In genomic region chr1:193422886-193423285, GRCm38 (mm10) we compare ENCODE assay signal across 14 mouse cellular contexts. TPM values are rescaled to one million over a fixed set of nuclear protein-coding genes. Genes with fewer than 3 reads are reported as not detected.
DNase-seq lines count a peak whose midpoint lies in the region; ATAC-seq lines count a peak whose summit lies in the region.
"Had no signal": no experiment of that assay in that cellular context is flagged by ENCODE, and none has a peak within 500 bp of the region (broad histone marks: within the 10 kb centered on the region; RNA-seq: fewer than 3 reads in every experiment).

No protein-coding gene starts in this region.

- H3K4me1 ChIP-seq in heart, embryonic 12.5 days (replicated peaks): peaks cover 25% of the 10 kb centered on the region
- H3K4me1 ChIP-seq in neural tube, embryonic 11.5 days (ENCODE audit: control insufficient read depth, insufficient read depth, low read length): peaks cover 6% of the 10 kb centered on the region
- peaks cover 34% of the 10 kb centered on the region for H3K4me1 ChIP-seq in neural tube, embryonic 15.5 days
- H3K4me1 ChIP-seq in liver, embryonic 15.5 days (replicated peaks): peaks cover 13% of the 10 kb centered on the region; the same call in 1 of the 2 replicates
- H3K4me1 ChIP-seq in stomach, embryonic 16.5 days (ENCODE audit: control insufficient read depth, insufficient read depth, low read length): peaks cover 26% of the 10 kb centered on the region

- no peak for DNase-seq in heart, adult 18-20 months
- no peak for DNase-seq in neural tube, embryonic 11.5 days (ENCODE audit: low spot score)
- DNase-seq in adrenal gland, adult 2 months: no peak
- no peak for DNase-seq in thymus, adult 18-20 months
- DNase-seq: B cell, adult 2 months; gastrocnemius, postnatal 10 days; heart, postnatal 10 days; lung, postnatal 10 days had no signal

- no peaks in the 10 kb centered on the region for H3K9me3 ChIP-seq in heart, embryonic 12.5 days (replicated peaks)
- no peaks in the 10 kb centered on the region for H3K9me3 ChIP-seq in neural tube, embryonic 11.5 days (ENCODE audit: control insufficient read depth, low read length)
- no peaks in the 10 kb centered on the region for H3K9me3 ChIP-seq in neural tube, embryonic 15.5 days (replicated peaks)
- H3K9me3 ChIP-seq in liver, embryonic 15.5 days (replicated peaks): no peaks in the 10 kb centered on the region
- no peaks in the 10 kb centered on the region for H3K9me3 ChIP-seq in stomach, embryonic 16.5 days (replicated peaks; ENCODE audit: control insufficient read depth, low read length)
- H3K9me3 ChIP-seq: forebrain, embryonic 10.5 days had no signal

- H3K27me3 ChIP-seq in heart, embryonic 12.5 days (replicated peaks): no peaks in the 10 kb centered on the region
- no peaks in the 10 kb centered on the region for H3K27me3 ChIP-seq in neural tube, embryonic 11.5 days (ENCODE audit: control insufficient read depth, insufficient read depth, low read length)
- H3K27me3 ChIP-seq in neural tube, embryonic 15.5 days (replicated peaks): no peaks in the 10 kb centered on the region
- H3K27me3 ChIP-seq in liver, embryonic 15.5 days: no peaks in the 10 kb centered on the region
- H3K27me3 ChIP-seq in stomach, embryonic 16.5 days (ENCODE audit: control insufficient read depth, insufficient read depth, low read length): no peaks in the 10 kb centered on the region

- H3K27ac ChIP-seq in heart, embryonic 12.5 days (ENCODE audit: poor library complexity, severe bottlenecking): no peak overlapping the region
- no peak overlapping the region for H3K27ac ChIP-seq in neural tube, embryonic 11.5 days (ENCODE audit: low read depth, low read length)
- no peak overlapping the region for H3K27ac ChIP-seq in neural tube, embryonic 15.5 days (replicated peaks)
- no peak overlapping the region for H3K27ac ChIP-seq in liver, embryonic 15.5 days (replicated peaks)
- H3K27ac ChIP-seq in stomach, embryonic 16.5 days (ENCODE audit: low read length): peak overlapping the region; percentile 90
- H3K27ac ChIP-seq: forebrain, embryonic 10.5 days had no signal

- peak; percentile 44; the same call in 1 of the 2 replicates for ATAC-seq in heart, embryonic 12.5 days (ENCODE audit: insufficient number of reproducible peaks, low FRiP score)
- ATAC-seq in neural tube, embryonic 11.5 days (ENCODE audit: insufficient read depth, low FRiP score, low TSS enrichment): peak; percentile 48; the same call in 1 of the 2 replicates
- no peak for ATAC-seq in neural tube, embryonic 15.5 days (ENCODE audit: low FRiP score)
- ATAC-seq in liver, embryonic 15.5 days (ENCODE audit: insufficient read depth): peak; percentile 26; the same call in 1 of the 2 replicates
- ATAC-seq in stomach, embryonic 16.5 days (ENCODE audit: insufficient read depth, low FRiP score): peak; percentile 44; the same call in 1 of the 2 replicates

- H3K9ac ChIP-seq in heart, embryonic 12.5 days: no peak overlapping the region
- no peak overlapping the region for H3K9ac ChIP-seq in neural tube, embryonic 11.5 days (ENCODE audit: low read length)
- no peak overlapping the region for H3K9ac ChIP-seq in neural tube, embryonic 15.5 days (replicated peaks)
- no peak overlapping the region for H3K9ac ChIP-seq in liver, embryonic 15.5 days
- no peak overlapping the region for H3K9ac ChIP-seq in stomach, embryonic 16.5 days (ENCODE audit: low read length)

- 55% methylated on average over 1 of the region's 1 CpGs for WGBS in heart, embryonic 12.5 days
- 58% methylated on average over 1 of the region's 1 CpGs for WGBS in neural tube, embryonic 11.5 days
- 58% methylated on average over 1 of the region's 1 CpGs for WGBS in neural tube, embryonic 15.5 days
- WGBS in liver, embryonic 15.5 days (ENCODE audit: insufficient replicate concordance): 53% methylated on average over 1 of the region's 1 CpGs
- WGBS in stomach, embryonic 16.5 days: 58% methylated on average over 1 of the region's 1 CpGs

- no peak overlapping the region for H3K4me3 ChIP-seq in heart, embryonic 12.5 days
- no peak overlapping the region for H3K4me3 ChIP-seq in neural tube, embryonic 11.5 days (ENCODE audit: low read depth, low read length)
- no peak overlapping the region for H3K4me3 ChIP-seq in neural tube, embryonic 15.5 days (replicated peaks)
- H3K4me3 ChIP-seq in liver, embryonic 15.5 days (replicated peaks): no peak overlapping the region
- no peak overlapping the region for H3K4me3 ChIP-seq in stomach, embryonic 16.5 days (replicated peaks; ENCODE audit: low read length)
- H3K4me3 ChIP-seq: forebrain, embryonic 10.5 days had no signal

- no peaks in the 10 kb centered on the region for H3K36me3 ChIP-seq in heart, embryonic 12.5 days
- H3K36me3 ChIP-seq in neural tube, embryonic 11.5 days (ENCODE audit: control insufficient read depth, insufficient read depth, low read length): no peaks in the 10 kb centered on the region
- H3K36me3 ChIP-seq in neural tube, embryonic 15.5 days: no peaks in the 10 kb centered on the region
- no peaks in the 10 kb centered on the region for H3K36me3 ChIP-seq in liver, embryonic 15.5 days (replicated peaks)
- no peaks in the 10 kb centered on the region for H3K36me3 ChIP-seq in stomach, embryonic 16.5 days (ENCODE audit: control insufficient read depth, insufficient read depth, low read length)
- H3K36me3 ChIP-seq: forebrain, embryonic 10.5 days had no signal

- no peak overlapping the region for H3K4me2 ChIP-seq in heart, embryonic 12.5 days
- no peak overlapping the region for H3K4me2 ChIP-seq in neural tube, embryonic 11.5 days (ENCODE audit: low read depth)
- H3K4me2 ChIP-seq in neural tube, embryonic 15.5 days: no peak overlapping the region
- no peak overlapping the region for H3K4me2 ChIP-seq in liver, embryonic 15.5 days
- H3K4me2 ChIP-seq in stomach, embryonic 16.5 days (ENCODE audit: low read depth, low read length): no peak overlapping the region

RNA-seq across cellular contexts. Expression of gene Camk1g, which starts 52.8 kb away (rescaled TPM):
- 6.9 and 7.1 TPM in 2 replicates for polyA plus RNA-seq in heart, embryonic 12.5 days (2016; fragmentation: Nextera tagmentation; extraction: Ambion mirVana)
- total RNA-seq in heart, adult 18-20 months (2021): under 1 TPM; 0.15 to 0.22 TPM
- 12.4 and 13.3 TPM in 2 replicates for polyA plus RNA-seq in neural tube, embryonic 11.5 days (2014; fragmentation: Nextera tagmentation; extraction: Ambion mirVana)
- 40.8 and 49.5 TPM in 2 replicates for polyA plus RNA-seq in neural tube, embryonic 15.5 days (2015; fragmentation: Nextera tagmentation; extraction: Ambion mirVana)
- polyA plus RNA-seq in liver, embryonic 15.5 days (2015; fragmentation: Nextera tagmentation; extraction: Ambion mirVana): 0.31 and 0.41 TPM in 2 replicates
- polyA plus RNA-seq in stomach, embryonic 16.5 days (2015; fragmentation: Nextera tagmentation; extraction: Ambion mirVana): 7.9 and 8.4 TPM in 2 replicates
- not detected for total RNA-seq in adrenal gland, adult 2 months (2021)
- 0.29 and 0.42 TPM in 2 replicates for polyA plus RNA-seq in adrenal gland, adult 2 months (2012; rRNA removed)
- total RNA-seq: MEL had no signal
